Mouse (Mus musculus) heart, postnatal 0 days (tissue): ENCODE data around the gene Gbp8. TPM values are rescaled to one million over a fixed set of nuclear protein-coding genes. Genes with fewer than 3 reads are reported as not detected.
"Not testable (repeated sequence)": the region's sequence is repeated elsewhere in the genome, so short reads cannot be mapped to it uniquely, and the experiment has no call there.

ENCODE experiments used
- ATAC-seq: fragments of 200-750 bp; cut with Nextera tagmentation; 2 replicates; pipeline ENCODE4 v1.8.0; 2017; ENCODE audit warnings: low read depth, moderate number of reproducible peaks, moderate library complexity; ENCODE audit not compliant: insufficient read depth
- DNase-seq: peaks from one replicate; pipeline ENCODE4 v3.0.0-alpha.2; 2016; ENCODE audit warnings: low spot score
- H3K27ac ChIP-seq: fragments of 300-500 bp; sonication (generic); 2 replicates; pipeline ENCODE4 v1.5.1; 2014; ENCODE audit warnings: low read depth, mild to moderate bottlenecking
- H3K27me3 ChIP-seq: fragments of 300-500 bp; sonication (generic); 2 replicates; pipeline ENCODE4 v1.6.1; 2014; ENCODE audit warnings: low read length, mixed read lengths; ENCODE audit not compliant: control insufficient read depth, insufficient read depth
- H3K36me3 ChIP-seq: fragments of 300-500 bp; sonication (generic); replicated peaks from 2 replicates; pipeline ENCODE4 v1.6.1; 2014; ENCODE audit warnings: low read length, mixed read lengths; ENCODE audit not compliant: control insufficient read depth, insufficient read depth
- H3K4me1 ChIP-seq: fragments of 300-500 bp; sonication (generic); 2 replicates; pipeline ENCODE4 v1.6.1; 2014; ENCODE audit warnings: antibody characterized with exemption; ENCODE audit not compliant: control insufficient read depth, insufficient read depth
- H3K4me2 ChIP-seq: fragments of 300-500 bp; sonication (generic); 2 replicates; pipeline ENCODE4 v1.6.1; 2014; ENCODE audit warnings: low read depth, mild to moderate bottlenecking, low read length, moderate library complexity
- H3K4me3 ChIP-seq: fragments of 300-500 bp; sonication (generic); 2 replicates; pipeline ENCODE4 v1.5.1; 2014; ENCODE audit warnings: low read depth, low read length
- H3K9ac ChIP-seq: fragments of 300-500 bp; sonication (generic); replicated peaks from 2 replicates; pipeline ENCODE4 v1.6.1; 2014; ENCODE audit warnings: low read depth, low read length, mixed read lengths
- H3K9me3 ChIP-seq: fragments of 300-500 bp; sonication (generic); replicated peaks from 2 replicates; pipeline ENCODE4 v1.6.1; 2016; ENCODE audit warnings: low read length; ENCODE audit not compliant: control insufficient read depth
- CTCF ChIP-seq: IDR thresholded peaks from 2 replicates; pipeline ENCODE4 v1.5.1; 2016; ENCODE audit warnings: antibody characterized with exemption, control low read depth, low read depth
- EP300 ChIP-seq: IDR thresholded peaks from 2 replicates; pipeline ENCODE4 v1.6.1; 2016; ENCODE audit warnings: antibody characterized with exemption, low read depth
- WGBS: fragments of 180-500 bp; shearing (Covaris S2); extraction: QIAGEN DNeasy Blood & Tissue Kit; methylation state at CpG from one replicate; pipeline ENCODE4 v1.1.7; 2014; 5-methylcytosine and 5-hydroxymethylcytosine counted together
- polyA plus RNA-seq: library from polyadenylated mRNA; unstranded; fragments of >200 nt; fragmentation: Nextera tagmentation; extraction: Ambion mirVana; gene quantifications from 2 replicates; pipeline ENCODE4 v1.2.1, GENCODE M21; 2015
- total RNA-seq: library from RNA; depleted of rRNA; stranded (reverse); fragments of >200 nt; gene quantifications from 2 replicates; pipeline ENCODE4 v1.2.3, GENCODE M21; 2014; ENCODE audit warnings: low replicate concordance

Gbp8 gene
- total and polyA plus RNA-seq, 2 experiments from 2014 or later: 0.45 TPM; not detected in 1

- no peaks in the 10 kb centered on the region for H3K36me3 ChIP-seq
- peak overlapping the region; percentile 37; the same call in 1 of the 2 replicates for H3K4me2 ChIP-seq
- peak overlapping the region; percentile 59 for H3K27ac ChIP-seq
- no peaks in the 10 kb centered on the region for H3K9me3 ChIP-seq
- H3K9ac ChIP-seq: no peak overlapping the region
- TF ChIP-seq CTCF (no peak), EP300 (no peak)
- no peak for DNase-seq
- no peaks in the 10 kb centered on the region for H3K27me3 ChIP-seq
- 59% methylated on average over 1 of the region's 1 CpGs for WGBS
- no peaks in the 10 kb centered on the region for H3K4me1 ChIP-seq
- H3K4me3 ChIP-seq: peak overlapping the region; percentile 31
- ATAC-seq: no peak
Measured at GRCm38 (mm10) chr5:105138906-105139305, 434 bp downstream of the Gbp8 start.

DNA sequence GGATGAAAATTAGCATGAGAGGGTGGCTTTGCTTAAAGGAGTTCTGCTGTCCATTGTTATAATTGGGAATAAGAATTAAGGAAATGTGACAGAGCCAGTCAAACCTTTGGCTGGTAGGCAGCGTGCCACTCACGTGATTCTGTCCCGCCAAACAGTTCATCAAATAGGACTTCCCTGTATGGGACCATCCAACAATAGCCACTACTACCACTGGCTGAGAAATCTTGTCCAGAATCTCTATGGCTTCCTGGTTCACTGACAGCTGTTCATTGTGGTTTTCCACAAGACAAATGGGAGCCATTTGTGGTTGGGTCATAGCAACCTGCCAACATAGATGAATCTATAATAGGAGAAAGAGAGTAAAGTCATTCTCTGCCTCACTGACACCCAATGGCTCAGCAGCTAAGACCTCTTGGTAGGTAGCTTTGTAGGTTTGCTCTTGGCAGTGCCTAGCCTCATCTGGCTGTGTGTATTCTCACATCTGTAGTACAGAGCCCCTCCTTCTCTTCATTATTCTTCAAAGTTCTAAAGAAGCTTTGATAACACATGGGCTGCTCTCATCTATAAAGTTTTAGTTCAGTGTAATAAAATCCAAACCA lies 2.5 kb downstream of the Gbp8 start:
- H3K9me3 ChIP-seq, DNase-seq, H3K4me2 ChIP-seq, H3K27me3 ChIP-seq, H3K27ac ChIP-seq, H3K4me1 ChIP-seq, H3K9ac ChIP-seq, ATAC-seq, H3K36me3 ChIP-seq, H3K4me3 ChIP-seq: not testable (repeated sequence)
- WGBS: 89% methylated on average over 3 of the region's 3 CpGs

GRCm38 (mm10) chr5:105121731-105122130 lies 17.6 kb downstream of the Gbp8 start:
- 71% methylated on average over 6 of the region's 6 CpGs for WGBS
- not testable (repeated sequence) for H3K9me3 ChIP-seq, DNase-seq, H3K36me3 ChIP-seq, H3K4me3 ChIP-seq, H3K4me2 ChIP-seq, H3K4me1 ChIP-seq, H3K27ac ChIP-seq, ATAC-seq, H3K9ac ChIP-seq, H3K27me3 ChIP-seq

GRCm38 (mm10) chr5:105115740-105116139 lies 23.6 kb downstream of the Gbp8 start:
- ATAC-seq (no peak), DNase-seq (no peak)
- H3K27ac ChIP-seq: no peak overlapping the region

DNA sequence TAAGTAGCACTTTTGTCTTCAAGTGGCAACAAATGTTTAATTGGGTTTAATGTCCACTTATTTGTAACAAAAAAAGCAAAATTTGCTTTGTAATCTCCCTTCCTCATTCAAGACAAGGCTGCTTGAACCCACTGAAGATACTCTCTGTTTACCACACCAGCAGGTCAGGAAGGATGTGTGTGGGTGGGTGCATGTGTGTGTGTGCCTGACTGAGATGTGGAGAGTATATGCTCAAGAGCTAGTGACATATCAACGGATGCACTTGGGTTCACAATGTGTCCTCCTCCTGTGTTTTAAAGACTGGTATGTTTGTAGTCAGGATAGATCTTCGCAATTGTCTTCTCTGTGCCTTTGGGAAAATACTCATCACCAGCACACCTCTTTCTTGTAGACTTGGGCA lies 24.6 kb downstream of the Gbp8 start:
- Histone ChIP-seq H3K27me3 (no peaks in the 10 kb centered on the region), H3K27ac (no peak overlapping the region), H3K9me3 (no peaks in the 10 kb centered on the region), H3K4me2 (no peak overlapping the region), H3K36me3 (no peaks in the 10 kb centered on the region), H3K4me1 (0 out of 2 replicates have a peak, but pooled peaks cover 4% of the 10 kb centered on the region), H3K4me3 (no peak overlapping the region), H3K9ac (no peak overlapping the region)
- ATAC-seq (no peak), DNase-seq (no peak)
- TF ChIP-seq EP300 (no peak), CTCF (no peak)
- WGBS: 76% methylated on average over 2 of the region's 2 CpGs

More at GRCm38 (mm10) chr5:105115740-105116139, 23.6 kb downstream of the Gbp8 start:
- Histone ChIP-seq H3K4me3 (no peak overlapping the region), H3K9ac (no peak overlapping the region), H3K9me3 (no peaks in the 10 kb centered on the region), H3K4me1 (no peaks in the 10 kb centered on the region), H3K27me3 (no peaks in the 10 kb centered on the region), H3K36me3 (no peaks in the 10 kb centered on the region), H3K4me2 (no peak overlapping the region)
- WGBS: 50% methylated on average over 2 of the region's 2 CpGs
- TF ChIP-seq CTCF: no peak
- TF ChIP-seq EP300: no peak

- ATAC-seq (no peak), DNase-seq (no peak)
- H3K9me3 ChIP-seq: no peaks in the 10 kb centered on the region
- H3K36me3 ChIP-seq: no peaks in the 10 kb centered on the region
- WGBS: 89% methylated on average over 5 of the region's 5 CpGs
- TF ChIP-seq EP300 (no peak), CTCF (no peak)
- H3K4me3 ChIP-seq: no peak overlapping the region
- no peak overlapping the region for H3K9ac ChIP-seq
- H3K27ac ChIP-seq: no peak overlapping the region
- no peaks in the 10 kb centered on the region for H3K27me3 ChIP-seq
- 0 out of 2 replicates have a peak, but pooled peaks cover 4% of the 10 kb centered on the region for H3K4me1 ChIP-seq
- no peak overlapping the region for H3K4me2 ChIP-seq
Measured at GRCm38 (mm10) chr5:105113656-105114055, 25.7 kb downstream of the Gbp8 start.
